ENCODE assay signal across 15 mouse cellular contexts in the genomic region with DNA sequence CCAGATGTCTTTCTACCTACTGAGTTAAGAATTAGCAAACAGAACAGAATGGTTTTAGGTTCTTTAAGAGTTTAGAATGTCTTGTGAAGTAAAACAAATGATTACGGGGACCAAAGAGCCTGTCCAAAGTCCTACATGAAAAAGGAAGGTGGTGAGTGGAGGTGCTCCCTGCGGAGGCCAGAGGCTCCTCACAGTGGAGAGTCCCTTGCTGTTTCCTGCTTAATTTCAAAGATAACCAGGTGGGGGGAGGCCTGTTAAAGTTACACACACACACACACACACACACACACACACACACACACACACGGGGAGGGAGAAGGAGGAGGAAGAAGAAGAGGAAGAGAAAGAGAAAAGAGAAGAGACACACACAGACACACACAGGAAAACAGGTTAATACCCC.
DNase-seq lines count a peak whose midpoint lies in the region; ATAC-seq and TF ChIP-seq lines count a peak whose summit lies in the region.
"Had no signal": no experiment of that assay in that cellular context is flagged by ENCODE, and none has a peak within 500 bp of the region (broad histone marks: within the 10 kb centered on the region; RNA-seq: fewer than 3 reads in every experiment).

No protein-coding gene starts in this region.

- H3K9ac ChIP-seq in hindbrain, embryonic 12.5 days, result 0 out of 2 replicates have a peak overlapping the region, but pooled peaks have one; percentile 18
- H3K9ac ChIP-seq in midbrain, embryonic 12.5 days (replicated peaks), result no peak overlapping the region
- H3K9ac ChIP-seq in stomach, embryonic 16.5 days (ENCODE audit: low read length), result no peak overlapping the region
- H3K9ac ChIP-seq: heart, embryonic 15.5 days had no signal

- no peaks in the 10 kb centered on the region for H3K36me3 ChIP-seq in hindbrain, embryonic 12.5 days
- no peaks in the 10 kb centered on the region for H3K36me3 ChIP-seq in midbrain, embryonic 12.5 days
- no peaks in the 10 kb centered on the region for H3K36me3 ChIP-seq in stomach, embryonic 16.5 days (ENCODE audit: control insufficient read depth, insufficient read depth, low read length)
- H3K36me3 ChIP-seq: heart, embryonic 15.5 days had no signal

- no peak for ATAC-seq in hindbrain, embryonic 12.5 days (ENCODE audit: low FRiP score)
- ATAC-seq in midbrain, embryonic 12.5 days (ENCODE audit: low FRiP score, low read depth), result no peak
- no peak for ATAC-seq in stomach, embryonic 16.5 days (ENCODE audit: insufficient read depth, low FRiP score)

- H3K4me2 ChIP-seq in hindbrain, embryonic 12.5 days (replicated peaks), result no peak overlapping the region
- H3K4me2 ChIP-seq in midbrain, embryonic 12.5 days (replicated peaks), result no peak overlapping the region
- peak overlapping the region; percentile 3; the same call in 1 of the 2 replicates for H3K4me2 ChIP-seq in stomach, embryonic 16.5 days (ENCODE audit: low read depth, low read length)
- H3K4me2 ChIP-seq: heart, embryonic 15.5 days had no signal

- H3K4me3 ChIP-seq in layer of hippocampus, adult 2 months, result no peak overlapping the region
- no peak overlapping the region for H3K4me3 ChIP-seq in hindbrain, embryonic 12.5 days
- no peak overlapping the region for H3K4me3 ChIP-seq in midbrain, embryonic 12.5 days
- H3K4me3 ChIP-seq in stomach, embryonic 16.5 days (replicated peaks; ENCODE audit: low read length), result no peak overlapping the region
- H3K4me3 ChIP-seq: heart, embryonic 15.5 days; myocyte had no signal

- H3K27me3 ChIP-seq in hindbrain, embryonic 12.5 days, result no peaks in the 10 kb centered on the region
- no peaks in the 10 kb centered on the region for H3K27me3 ChIP-seq in midbrain, embryonic 12.5 days
- H3K27me3 ChIP-seq in stomach, embryonic 16.5 days (ENCODE audit: control insufficient read depth, insufficient read depth, low read length), result no peaks in the 10 kb centered on the region
- H3K27me3 ChIP-seq: heart, embryonic 15.5 days had no signal

- 46% methylated on average over 3 of the region's 3 CpGs for WGBS in hindbrain, embryonic 12.5 days
- 21% methylated on average over 3 of the region's 3 CpGs for WGBS in midbrain, embryonic 12.5 days
- WGBS in stomach, embryonic 16.5 days, result 21% methylated on average over 3 of the region's 3 CpGs

- H3K4me1 ChIP-seq in hindbrain, embryonic 12.5 days, result peaks cover 34% of the 10 kb centered on the region
- H3K4me1 ChIP-seq in midbrain, embryonic 12.5 days, result peaks cover 34% of the 10 kb centered on the region
- H3K4me1 ChIP-seq in stomach, embryonic 16.5 days (ENCODE audit: control insufficient read depth, insufficient read depth, low read length), result peaks cover 31% of the 10 kb centered on the region

- DNase-seq in layer of hippocampus, adult 2 months (ENCODE audit: low spot score in 2 of 2), result no peak
- DNase-seq in layer of hippocampus, postnatal 14 days (ENCODE audit: low spot score in 2 of 2), result no peak
- DNase-seq in cerebellum, postnatal 14 days, result no peak
- DNase-seq in cerebellum, adult 11 months, result no peak
- DNase-seq in frontal cortex, adult 2 months (ENCODE audit: extremely low spot score in 1 of 2, low spot score in 1 of 2), result no peak
- DNase-seq: adrenal gland, postnatal 14 days; embryo, embryonic 11 days; kidney, adult 2 months; lung, postnatal 10 days; thymus, postnatal 25 days had no signal

- TF ChIP-seq CTCF in layer of hippocampus, adult 2 months (conservative IDR thresholded peaks at IDR 0.05), result no peak

- peak overlapping the region; percentile 48; the same call in 1 of the 2 replicates for H3K27ac ChIP-seq in layer of hippocampus, adult 2 months
- peak overlapping the region; percentile 85 for H3K27ac ChIP-seq in hindbrain, embryonic 12.5 days
- H3K27ac ChIP-seq in midbrain, embryonic 12.5 days (replicated peaks), result peak overlapping the region; percentile 80
- H3K27ac ChIP-seq in stomach, embryonic 16.5 days (ENCODE audit: low read length), result peak overlapping the region; percentile 58
- H3K27ac ChIP-seq: heart, embryonic 15.5 days had no signal

- H3K9me3 ChIP-seq in hindbrain, embryonic 12.5 days (replicated peaks), result no peaks in the 10 kb centered on the region
- no peaks in the 10 kb centered on the region for H3K9me3 ChIP-seq in midbrain, embryonic 12.5 days
- no peaks in the 10 kb centered on the region for H3K9me3 ChIP-seq in stomach, embryonic 16.5 days (replicated peaks; ENCODE audit: control insufficient read depth, low read length)
- H3K9me3 ChIP-seq: heart, embryonic 15.5 days had no signal
